Mouse (Mus musculus): Measurements from ENCODE around the gene M6pr. TPM values are rescaled to one million over a fixed set of nuclear protein-coding genes. Genes with fewer than 3 reads are reported as not detected.

M6pr gene
- 10 to 100 TPM; 17.1 to 20.7 TPM for total RNA-seq (2021)
- long read RNA-seq, experiment 1, transcript M6pr-201 (7 exons, 2,515 nt), result major isoform, 20 of 26 reads
- long read RNA-seq, experiment 1, partial matches to known transcripts, result 3 of 26 reads
- long read RNA-seq, experiment 1, other reads (novel, unspliced or antisense), result 2 of 26 reads
- long read RNA-seq, experiment 2, transcript M6pr-201 (7 exons, 2,515 nt), result major isoform, 33 of 39 reads
- long read RNA-seq, experiment 2, partial matches to known transcripts, result 1 of 39 reads
- long read RNA-seq, experiment 2, other reads (novel, unspliced or antisense), result 4 of 39 reads

GRCm38 (mm10) chr6:122308505-122309393 is at the start of gene M6pr:
Gene M6pr, plus strand, starts transcription at chr6:122308720.
- intact Hi-C loops (cut with DNase I), result loop anchor here (2.0 to 10.0 kb wide), 3 partner anchors 30 to 746 kb away; partner anchors contain the start of gene Foxj2
- DNase-seq, result peak; percentile 92 to 93

GRCm38 (mm10) chr6:122262543-122262942 is 46.0 kb upstream of the M6pr start:
- no peak for DNase-seq
- intact Hi-C loops (cut with DNase I), result no loop called here

- intact Hi-C loops (cut with DNase I), result no loop called here
- peak; percentile 21 to 46 for DNase-seq
Measured at GRCm38 (mm10) chr6:122268561-122268960, 40.0 kb upstream of the M6pr start.

- intact Hi-C loops (cut with DNase I), result no loop called here
- no peak for DNase-seq
Measured at GRCm38 (mm10) chr6:122269170-122269569, 39.4 kb upstream of the M6pr start.

DNA sequence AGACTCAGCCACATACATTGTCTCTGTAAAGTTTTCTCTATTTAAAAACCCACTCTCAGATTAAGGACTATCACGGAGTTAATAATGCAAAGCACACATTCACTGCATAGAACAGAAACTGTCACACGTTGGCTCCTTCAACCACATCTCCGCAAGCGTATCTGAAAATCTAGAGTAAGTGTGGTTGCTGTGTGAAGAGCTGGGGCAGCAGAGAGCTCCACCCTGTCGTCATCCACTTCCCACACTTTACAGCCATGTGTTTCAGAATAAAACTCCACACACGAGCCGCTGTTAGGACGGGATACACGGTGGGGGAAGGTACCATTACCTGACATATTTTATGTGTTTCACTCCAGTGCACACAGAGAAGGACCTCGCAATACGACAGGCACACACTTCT is 38.4 kb upstream of the M6pr start:
- intact Hi-C loops (cut with DNase I), result no loop called here
- no peak for DNase-seq

GRCm38 (mm10) chr6:122274546-122274945 is 34.0 kb upstream of the M6pr start:
- intact Hi-C loops (cut with DNase I), result no loop called here
- no peak for DNase-seq

DNA sequence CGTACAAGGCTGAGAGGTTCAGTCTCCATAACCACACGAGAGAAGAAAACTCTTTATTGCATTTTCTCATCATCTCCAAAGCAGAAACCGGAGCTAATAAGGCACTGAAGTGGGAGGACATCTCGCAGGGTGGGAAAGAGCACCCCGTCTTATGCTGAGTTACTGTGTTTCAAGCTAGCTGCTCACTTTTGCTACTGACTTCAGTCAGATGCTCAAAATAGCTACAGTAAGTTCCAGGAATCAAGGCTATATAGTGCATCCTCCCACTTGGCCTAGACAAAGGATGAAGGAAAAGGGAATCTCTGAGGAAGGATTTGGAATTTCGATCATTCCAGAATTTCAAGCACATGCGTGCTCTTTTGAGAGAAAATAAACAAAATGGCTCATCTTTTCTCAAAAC is 32.0 kb upstream of the M6pr start:
- DNase-seq, result no peak
- intact Hi-C loops (cut with DNase I), result no loop called here

DNA sequence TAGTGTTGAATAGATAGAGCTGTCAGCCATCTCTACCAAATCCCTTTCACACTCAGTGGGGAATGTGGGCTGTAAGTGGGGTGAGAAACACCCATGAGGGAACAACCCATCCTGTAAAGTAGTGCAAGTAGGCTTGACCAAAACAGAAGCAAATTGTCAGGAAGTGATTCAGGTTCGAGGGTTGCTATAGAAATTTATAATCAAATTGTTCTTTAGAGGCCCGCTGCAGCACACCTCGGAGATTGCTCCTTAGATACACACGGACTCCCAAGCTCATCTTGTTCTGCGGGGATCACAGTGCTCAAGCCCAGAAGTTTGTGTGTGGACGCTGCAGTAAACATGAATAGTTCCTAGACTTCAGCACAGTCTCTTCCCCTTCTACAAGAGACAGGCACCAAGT is 25.7 kb upstream of the M6pr start, which contains the start of gene Klrg1:
Klrg1 (minus strand) TSS at position 101 of the 400 bp plus-strand sequence.
- intact Hi-C loops (cut with DNase I), result no loop called here
- DNase-seq, result no peak

- intact Hi-C loops (cut with DNase I), result no loop called here
Measured at GRCm38 (mm10) chr6:122283429-122283828, 25.1 kb upstream of the M6pr start.

DNA sequence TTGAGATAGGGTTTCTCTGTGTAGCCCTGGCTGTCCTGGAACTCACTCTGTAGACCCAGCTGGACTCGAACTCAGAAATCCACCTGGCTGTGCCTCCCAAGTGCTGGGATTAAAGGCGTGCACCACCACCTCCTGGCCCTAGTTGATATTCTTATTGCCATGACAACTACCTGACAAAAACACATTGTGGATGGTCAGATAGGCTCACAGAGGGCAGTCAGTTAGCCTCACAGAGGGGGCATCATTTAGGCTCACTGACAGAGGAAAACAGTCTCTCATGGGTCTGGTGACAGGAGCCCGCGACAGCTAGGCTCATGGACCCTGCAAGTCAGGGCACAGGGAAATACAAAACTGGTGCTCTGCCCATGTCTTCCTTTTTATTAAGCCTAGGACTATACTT is 24.2 kb upstream of the M6pr start:
- DNase-seq, result no peak
- intact Hi-C loops (cut with DNase I), result no loop called here

More at GRCm38 (mm10) chr6:122283429-122283828, 25.1 kb upstream of the M6pr start:
- DNase-seq, result no peak

DNA sequence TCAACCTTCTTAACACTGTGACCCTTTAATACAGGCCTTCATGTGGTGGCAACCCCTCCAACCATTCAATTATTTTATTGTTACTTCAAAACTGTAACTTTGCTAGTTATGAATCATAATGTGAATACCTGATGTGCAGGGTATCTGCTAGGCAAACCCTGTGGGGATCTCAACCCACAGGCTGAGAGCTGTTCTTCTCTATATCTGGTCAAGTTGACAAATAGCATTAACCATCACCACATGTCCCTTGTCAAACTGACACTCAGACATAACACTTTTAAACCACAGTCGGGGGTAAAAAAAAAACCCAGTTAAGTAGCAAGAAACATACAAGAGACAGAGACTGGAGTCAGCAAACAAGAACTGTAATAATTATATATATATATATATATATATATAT is 23.7 kb upstream of the M6pr start:
- DNase-seq, result no peak
- intact Hi-C loops (cut with DNase I), result no loop called here

DNA sequence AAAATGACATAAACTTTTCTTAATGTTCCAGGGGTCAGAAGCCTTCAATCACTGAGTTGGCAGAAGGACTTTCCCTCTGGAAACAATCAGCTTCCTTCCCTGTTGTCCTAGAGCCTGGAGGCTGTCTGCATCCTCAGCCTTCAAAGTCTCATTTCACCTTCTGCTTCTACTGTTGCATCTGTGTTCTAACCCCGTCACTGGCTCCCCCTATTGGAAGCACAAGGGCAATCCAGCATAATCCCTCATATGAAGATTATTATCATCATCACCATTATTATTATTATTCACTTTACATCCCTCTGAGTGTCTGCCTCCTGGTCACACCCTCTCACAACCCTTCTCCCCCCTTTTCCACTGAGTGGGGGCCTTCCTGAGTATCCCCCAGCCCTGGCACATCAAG is 20.3 kb upstream of the M6pr start:
- intact Hi-C loops (cut with DNase I), result no loop called here
- no peak for DNase-seq

- intact Hi-C loops (cut with DNase I), result no loop called here
- no peak for DNase-seq
Measured at GRCm38 (mm10) chr6:122289313-122289712, 19.2 kb upstream of the M6pr start.

- intact Hi-C loops (cut with DNase I), result no loop called here
- no peak for DNase-seq
Measured at GRCm38 (mm10) chr6:122290253-122290652, 18.3 kb upstream of the M6pr start.

DNA sequence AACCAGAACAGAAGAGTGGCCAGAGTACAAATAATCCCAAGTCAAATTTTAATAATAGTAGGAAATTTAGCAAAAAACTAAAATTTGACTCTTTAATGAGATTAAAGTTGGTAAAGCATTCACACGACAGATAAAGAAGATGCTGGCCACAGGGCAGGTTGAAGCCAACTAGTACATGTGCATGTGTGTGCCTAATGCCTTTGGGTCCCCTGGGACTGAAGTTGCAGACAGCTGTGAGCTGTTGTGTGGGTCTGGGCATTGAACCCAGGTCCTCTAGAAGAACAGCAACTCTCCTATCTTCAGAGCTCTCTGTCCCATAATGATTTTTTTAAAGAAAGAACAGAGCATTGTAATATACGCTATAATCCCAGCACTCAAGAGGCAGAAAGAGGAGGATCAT is 17.3 kb upstream of the M6pr start:
- intact Hi-C loops (cut with DNase I), result no loop called here
- DNase-seq, result no peak

DNA sequence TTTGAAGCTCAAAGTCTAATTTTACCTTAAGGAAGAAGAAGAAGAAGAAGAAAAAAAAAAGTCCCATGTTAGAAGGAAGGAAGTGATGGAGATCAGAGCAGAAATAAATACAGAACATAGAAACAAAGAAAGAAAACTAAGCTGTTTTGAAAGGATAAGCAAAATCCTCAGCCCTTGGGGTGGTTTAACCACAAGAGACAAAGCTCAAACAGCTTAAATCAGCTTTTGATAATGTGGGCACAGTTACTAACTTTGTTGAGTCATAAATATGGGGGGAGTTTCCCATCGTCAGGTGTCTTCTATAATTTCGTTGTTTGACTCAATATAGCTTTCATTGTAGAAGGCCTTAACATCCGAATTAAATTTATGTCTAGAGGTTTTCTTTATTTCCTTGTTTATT is 16.8 kb upstream of the M6pr start:
- intact Hi-C loops (cut with DNase I), result no loop called here
- no peak for DNase-seq

GRCm38 (mm10) chr6:122292184-122292583 is 16.3 kb upstream of the M6pr start:
- no peak for DNase-seq
- intact Hi-C loops (cut with DNase I), result no loop called here

- intact Hi-C loops (cut with DNase I), result no loop called here
- DNase-seq, result no peak
Measured at GRCm38 (mm10) chr6:122293121-122293520, 15.4 kb upstream of the M6pr start.

GRCm38 (mm10) chr6:122293796-122294195 is 14.7 kb upstream of the M6pr start:
- DNase-seq, result no peak
- intact Hi-C loops (cut with DNase I), result no loop called here

- DNase-seq, result no peak
- intact Hi-C loops (cut with DNase I), result no loop called here
Measured at GRCm38 (mm10) chr6:122294290-122294689, 14.2 kb upstream of the M6pr start.

DNA sequence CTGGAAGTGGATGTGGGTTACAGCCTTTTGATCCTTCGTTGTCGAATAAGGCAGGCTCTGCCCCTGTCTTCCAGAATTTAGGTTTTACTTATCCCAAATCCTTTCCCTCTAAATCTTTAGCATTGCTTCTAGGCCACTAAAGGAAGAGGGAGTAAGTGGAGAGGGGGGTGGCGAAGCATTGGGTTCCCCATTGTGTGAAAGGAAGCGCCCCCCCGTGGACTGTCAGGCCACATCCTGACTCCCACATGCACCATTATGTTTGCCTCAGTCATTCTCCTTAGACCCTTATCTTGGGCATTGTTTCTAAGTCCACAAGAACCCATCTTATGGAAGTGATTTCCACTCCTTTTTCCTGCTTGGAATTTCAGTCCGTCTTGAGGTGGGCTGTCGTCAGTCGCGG is 13.3 kb upstream of the M6pr start:
- intact Hi-C loops (cut with DNase I), result no loop called here

DNA sequence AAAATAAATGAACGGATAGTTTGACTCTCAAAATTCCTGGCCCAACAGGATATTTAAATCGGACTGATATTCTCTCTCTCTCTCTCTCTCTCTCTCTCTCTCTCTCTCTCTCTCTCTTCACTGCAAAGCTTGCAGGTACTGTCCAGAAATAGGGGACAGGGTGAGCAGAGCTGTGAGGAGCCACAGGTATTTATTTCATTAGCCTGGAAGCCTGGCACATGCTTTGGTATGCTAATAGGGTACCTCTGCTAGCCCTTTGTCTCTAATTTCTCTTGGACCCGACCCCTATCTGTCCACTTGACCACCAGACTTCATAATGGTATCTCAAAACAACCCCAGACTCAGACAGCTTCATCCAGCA is 11.6 kb upstream of the M6pr start:
- DNase-seq, result no peak
- intact Hi-C loops (cut with DNase I), result no loop called here

More for the DNA sequence above, 13.3 kb upstream of the M6pr start:
- DNase-seq, result no peak
